Mouse (Mus musculus) liver, embryonic 12.5 days (tissue): Measurements from ENCODE around the gene Rcan2. TPM values are rescaled to one million over a fixed set of nuclear protein-coding genes. Genes with fewer than 3 reads are reported as not detected.
A peak's percentile ranks its signal among the peaks of the same experiment; 100 is the strongest.
"Not testable (repeated sequence)": the region's sequence is repeated elsewhere in the genome, so short reads cannot be mapped to it uniquely, and the experiment has no call there.

Experiments used
- ATAC-seq: fragments of 200-750 bp; cut with Nextera tagmentation; 2 replicates; pipeline ENCODE4 v1.8.0; 2017; ENCODE audit warnings: moderate number of reproducible peaks, mild to moderate bottlenecking, moderate library complexity
- H3K27ac ChIP-seq: fragments of 300-500 bp; sonication (generic); 2 replicates; pipeline ENCODE4 v1.5.1; 2016; ENCODE audit warnings: mild to moderate bottlenecking
- H3K27me3 ChIP-seq: fragments of 300-500 bp; sonication (generic); replicated peaks from 2 replicates; pipeline ENCODE4 v1.6.1; 2016; ENCODE audit warnings: mild to moderate bottlenecking, moderate library complexity
- H3K36me3 ChIP-seq: fragments of 300-500 bp; sonication (generic); 2 replicates; pipeline ENCODE4 v1.6.1; 2016; ENCODE audit warnings: mild to moderate bottlenecking, moderate library complexity
- H3K4me1 ChIP-seq: fragments of 300-500 bp; sonication (generic); 2 replicates; pipeline ENCODE4 v1.6.1; 2016
- H3K4me2 ChIP-seq: fragments of 300-500 bp; sonication (generic); 2 replicates; pipeline ENCODE4 v1.6.1; 2016; ENCODE audit warnings: mild to moderate bottlenecking, moderate library complexity
- H3K4me3 ChIP-seq: fragments of 300-500 bp; sonication (generic); 2 replicates; pipeline ENCODE4 v1.5.1; 2016; ENCODE audit warnings: mild to moderate bottlenecking, moderate library complexity
- H3K9ac ChIP-seq: fragments of 300-500 bp; sonication (generic); 2 replicates; pipeline ENCODE4 v1.6.1; 2016; ENCODE audit warnings: mild to moderate bottlenecking, moderate library complexity
- H3K9me3 ChIP-seq: fragments of 300-500 bp; sonication (generic); replicated peaks from 2 replicates; pipeline ENCODE4 v1.6.1; 2016; ENCODE audit warnings: mild to moderate bottlenecking, moderate library complexity
- WGBS: fragments of 180-500 bp; shearing (Covaris S2); methylation state at CpG from one replicate; pipeline ENCODE4 v1.1.7; 2016; ENCODE audit not compliant: insufficient replicate concordance; 5-methylcytosine and 5-hydroxymethylcytosine counted together
- polyA plus RNA-seq: library from polyadenylated mRNA; unstranded; fragments of >200 nt; fragmentation: Nextera tagmentation; extraction: Ambion mirVana; gene quantifications from 2 replicates; pipeline ENCODE4 v1.2.1, GENCODE M21; 2016

The Rcan2 gene
- polyA plus RNA-seq, 1 experiment from 2014 or later, result 1.9 TPM

DNA sequence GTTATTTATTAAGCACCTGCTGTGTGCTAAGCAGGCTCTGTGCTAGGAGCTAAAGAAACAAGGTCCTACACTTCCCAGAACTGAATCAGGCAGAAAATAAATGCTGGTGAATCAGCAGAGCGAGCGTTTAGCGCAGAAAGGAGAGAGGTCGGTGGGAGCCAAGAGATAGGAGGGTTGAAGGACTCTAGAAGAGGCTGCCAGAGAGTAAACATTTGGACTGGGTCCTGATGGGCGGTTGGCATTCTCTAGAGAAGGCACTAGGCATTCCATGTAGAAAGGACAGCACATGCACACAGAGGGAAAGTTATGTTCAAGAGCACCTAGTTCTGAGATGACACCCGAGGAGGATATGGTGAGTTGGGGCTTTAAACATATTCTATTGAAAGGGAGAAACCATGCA, 2.6 kb downstream of the Rcan2 start:
- no peak for ATAC-seq
- 68% methylated on average over 6 of the region's 6 CpGs for WGBS

DNA sequence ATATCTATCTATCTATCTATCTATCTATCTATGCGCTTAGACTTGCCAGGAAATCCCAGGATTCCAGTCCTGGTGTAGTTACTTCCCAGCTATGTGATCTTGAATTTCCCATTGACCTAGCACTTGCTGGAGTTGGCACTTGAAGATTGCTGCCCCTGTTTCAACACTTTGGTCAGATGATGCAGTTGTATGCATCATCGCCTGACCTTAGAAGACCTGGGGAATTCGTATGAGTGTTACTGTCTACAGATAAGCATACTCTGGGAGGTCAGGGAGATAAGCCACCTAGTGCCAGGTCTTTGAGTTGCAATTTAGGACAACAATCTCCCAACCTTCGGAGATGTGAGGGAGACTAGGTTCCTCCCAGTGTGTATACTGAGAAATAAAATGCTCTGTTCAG, 5.7 kb downstream of the Rcan2 start:
- Histone ChIP-seq H3K4me2 (no peak overlapping the region), H3K27ac (no peak overlapping the region), H3K9me3 (no peaks in the 10 kb centered on the region), H3K36me3 (no peaks in the 10 kb centered on the region), H3K27me3 (peaks cover 19% of the 10 kb centered on the region), H3K4me1 (0 out of 2 replicates have a peak, but pooled peaks cover 1% of the 10 kb centered on the region), H3K4me3 (no peak overlapping the region), H3K9ac (no peak overlapping the region)
- WGBS, result 53% methylated on average over 4 of the region's 4 CpGs
- no peak for ATAC-seq

More for the DNA sequence above, 2.6 kb downstream of the Rcan2 start:
- Histone ChIP-seq H3K27ac (no peak overlapping the region), H3K9me3 (no peaks in the 10 kb centered on the region), H3K4me3 (no peak overlapping the region), H3K36me3 (no peaks in the 10 kb centered on the region), H3K4me1 (peaks cover 5% of the 10 kb centered on the region; the same call in 1 of the 2 replicates), H3K27me3 (peaks cover 37% of the 10 kb centered on the region), H3K4me2 (no peak overlapping the region), H3K9ac (no peak overlapping the region)

DNA sequence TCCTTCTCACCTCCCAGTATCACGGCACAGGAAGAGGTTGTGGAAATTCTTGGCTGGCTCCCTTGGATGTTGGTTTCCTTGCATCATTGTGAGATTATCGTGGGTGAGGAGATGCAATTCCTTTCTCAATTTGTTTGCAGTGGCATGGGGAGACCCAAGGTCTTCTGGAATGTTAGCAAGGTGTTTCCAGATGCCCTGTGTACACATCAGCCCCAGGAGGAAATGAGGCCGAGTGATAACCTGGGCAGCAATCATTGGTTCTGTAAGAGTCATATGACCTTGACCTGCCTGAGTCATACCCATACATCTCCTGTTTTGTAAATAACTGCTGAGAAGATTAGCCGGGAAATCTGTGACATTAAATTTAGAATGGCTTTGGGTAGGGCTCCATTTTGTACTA, 10.3 kb downstream of the Rcan2 start:
- Histone ChIP-seq H3K27ac (no peak overlapping the region), H3K4me1 (no peaks in the 10 kb centered on the region), H3K4me3 (no peak overlapping the region), H3K9me3 (no peaks in the 10 kb centered on the region), H3K9ac (no peak overlapping the region), H3K4me2 (no peak overlapping the region), H3K36me3 (no peaks in the 10 kb centered on the region), H3K27me3 (no peaks in the 10 kb centered on the region)
- WGBS, result 42% methylated on average over 4 of the region's 4 CpGs
- no peak for ATAC-seq

DNA sequence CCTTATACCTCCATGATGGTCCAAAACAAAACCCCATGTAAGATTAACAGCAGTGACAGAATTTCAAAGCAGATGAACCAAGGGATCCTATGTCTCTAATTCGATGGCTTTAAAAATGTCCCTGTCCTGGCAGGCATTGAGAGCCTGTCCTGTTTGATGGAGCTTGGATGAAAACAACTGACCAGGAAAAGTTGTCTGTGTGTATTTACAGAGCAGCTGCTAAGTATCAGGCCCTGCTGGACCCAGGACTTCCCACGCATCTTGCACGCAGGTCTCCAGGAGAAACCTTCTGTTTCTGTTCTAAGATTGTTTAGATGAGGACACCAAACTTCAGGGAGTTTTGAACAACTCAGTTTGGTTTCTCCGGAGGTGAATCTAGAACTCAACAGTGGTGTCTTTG, 14.2 kb downstream of the Rcan2 start:
- no peak overlapping the region for H3K4me3 ChIP-seq
- no peak overlapping the region for H3K9ac ChIP-seq
- ATAC-seq, result no peak
- H3K36me3 ChIP-seq, result no peaks in the 10 kb centered on the region
- no peaks in the 10 kb centered on the region for H3K27me3 ChIP-seq
- no peak overlapping the region for H3K27ac ChIP-seq
- H3K9me3 ChIP-seq, result no peaks in the 10 kb centered on the region
- 67% methylated on average over 4 of the region's 4 CpGs for WGBS
- no peak overlapping the region for H3K4me2 ChIP-seq
- no peaks in the 10 kb centered on the region for H3K4me1 ChIP-seq

DNA sequence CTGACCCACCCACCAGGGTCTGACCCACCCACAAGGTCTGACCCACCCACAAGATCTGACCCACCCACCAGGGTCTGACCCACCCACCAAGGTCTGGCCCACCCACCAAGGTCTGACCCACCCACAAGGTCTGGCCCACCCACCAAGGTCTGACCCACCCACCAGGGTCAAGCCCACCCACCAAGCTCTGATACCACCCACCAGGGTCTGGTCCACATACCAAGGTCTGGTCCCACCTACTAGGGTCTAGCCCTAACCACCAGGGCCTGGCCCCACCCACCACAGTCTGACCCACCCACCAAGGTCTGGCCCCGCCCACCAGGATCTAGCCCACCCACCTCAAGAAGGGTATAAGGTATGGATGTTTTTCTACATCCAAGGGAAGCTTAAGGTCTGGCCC, 15.3 kb downstream of the Rcan2 start:
- no peak overlapping the region for H3K4me2 ChIP-seq
- H3K9ac ChIP-seq, result no peak overlapping the region
- no peaks in the 10 kb centered on the region for H3K4me1 ChIP-seq
- H3K9me3 ChIP-seq, result no peaks in the 10 kb centered on the region
- WGBS, result 67% methylated on average over 1 of the region's 1 CpGs
- H3K4me3 ChIP-seq, result no peak overlapping the region
- H3K27ac ChIP-seq, result no peak overlapping the region
- H3K36me3 ChIP-seq, result no peaks in the 10 kb centered on the region
- H3K27me3 ChIP-seq, result no peaks in the 10 kb centered on the region
- 0 out of 2 replicates have a peak, but pooled peaks have one; percentile 18 for ATAC-seq

DNA sequence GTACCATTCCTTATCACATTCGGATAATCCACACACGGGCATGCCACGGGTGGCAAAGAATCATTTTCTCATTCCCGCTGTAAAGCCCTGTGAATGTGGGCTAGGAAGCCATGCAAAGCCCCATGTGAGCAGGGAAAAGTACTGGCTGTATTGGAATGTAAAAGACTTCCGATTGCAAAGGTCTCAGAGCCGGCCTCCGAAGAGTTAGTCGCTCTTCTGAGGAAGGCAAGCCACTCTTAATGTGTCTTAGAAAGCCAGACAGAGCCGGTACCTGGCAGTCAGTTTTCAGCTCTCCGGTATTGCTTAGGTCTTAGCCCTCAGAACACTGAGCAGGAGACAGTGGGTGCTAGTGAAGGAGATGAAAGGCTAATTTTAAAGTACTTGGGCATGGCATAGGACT, 16.0 kb downstream of the Rcan2 start:
- no peak overlapping the region for H3K9ac ChIP-seq
- H3K4me2 ChIP-seq, result no peak overlapping the region
- H3K4me3 ChIP-seq, result no peak overlapping the region
- 77% methylated on average over 10 of the region's 10 CpGs for WGBS
- H3K27me3 ChIP-seq, result no peaks in the 10 kb centered on the region
- no peaks in the 10 kb centered on the region for H3K36me3 ChIP-seq
- no peak for ATAC-seq
- H3K9me3 ChIP-seq, result no peaks in the 10 kb centered on the region
- no peaks in the 10 kb centered on the region for H3K4me1 ChIP-seq
- no peak overlapping the region for H3K27ac ChIP-seq

DNA sequence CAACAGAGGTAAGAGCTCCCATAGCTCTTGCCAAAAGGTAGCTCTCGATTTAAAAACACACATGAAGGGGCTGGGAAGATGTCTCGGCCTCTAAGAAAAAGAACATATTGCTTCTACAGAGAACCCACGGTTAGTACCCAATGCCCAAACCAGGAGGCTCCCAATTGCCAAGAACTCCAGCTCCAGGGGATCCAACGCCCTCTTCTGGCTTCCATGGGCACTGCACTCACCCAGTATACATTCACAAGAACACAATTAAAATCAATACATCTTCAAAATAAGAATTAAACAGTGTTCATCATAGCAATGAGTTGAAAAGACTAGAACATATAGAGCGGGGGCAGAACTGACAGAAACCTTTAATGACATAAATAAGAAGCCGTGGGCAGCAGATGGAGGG, 17.2 kb downstream of the Rcan2 start:
- no peaks in the 10 kb centered on the region for H3K9me3 ChIP-seq
- H3K4me1 ChIP-seq, result no peaks in the 10 kb centered on the region
- 54% methylated on average over 6 of the region's 6 CpGs for WGBS
- no peak overlapping the region for H3K4me3 ChIP-seq
- H3K9ac ChIP-seq, result no peak overlapping the region
- H3K4me2 ChIP-seq, result no peak overlapping the region
- H3K36me3 ChIP-seq, result no peaks in the 10 kb centered on the region
- no peak for ATAC-seq
- no peaks in the 10 kb centered on the region for H3K27me3 ChIP-seq
- no peak overlapping the region for H3K27ac ChIP-seq

DNA sequence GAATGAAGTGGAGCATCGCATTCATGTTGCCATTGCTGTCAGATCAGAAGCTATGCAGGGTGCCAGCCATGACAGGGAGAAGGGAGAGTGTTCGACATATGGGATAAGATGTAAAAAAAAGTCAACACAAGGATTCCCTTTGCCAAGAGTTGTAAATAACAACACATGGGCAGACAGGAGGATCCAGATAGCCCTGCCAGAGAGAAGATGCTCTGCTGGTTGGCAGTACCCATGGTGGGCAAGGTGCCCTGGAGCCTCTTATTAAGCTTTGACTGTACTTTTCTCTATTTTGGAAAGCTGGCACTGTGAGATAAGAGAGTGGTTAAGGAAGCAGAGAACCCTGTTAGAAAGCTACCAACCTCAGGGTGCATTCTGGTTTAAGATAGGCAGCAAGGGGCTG, 19.8 kb downstream of the Rcan2 start:
- ATAC-seq, result no peak
- Histone ChIP-seq H3K27me3 (no peaks in the 10 kb centered on the region), H3K4me3 (no peak overlapping the region), H3K4me1 (no peaks in the 10 kb centered on the region), H3K27ac (no peak overlapping the region), H3K36me3 (no peaks in the 10 kb centered on the region), H3K9ac (no peak overlapping the region), H3K4me2 (no peak overlapping the region), H3K9me3 (no peaks in the 10 kb centered on the region)
- 69% methylated on average over 2 of the region's 2 CpGs for WGBS

DNA sequence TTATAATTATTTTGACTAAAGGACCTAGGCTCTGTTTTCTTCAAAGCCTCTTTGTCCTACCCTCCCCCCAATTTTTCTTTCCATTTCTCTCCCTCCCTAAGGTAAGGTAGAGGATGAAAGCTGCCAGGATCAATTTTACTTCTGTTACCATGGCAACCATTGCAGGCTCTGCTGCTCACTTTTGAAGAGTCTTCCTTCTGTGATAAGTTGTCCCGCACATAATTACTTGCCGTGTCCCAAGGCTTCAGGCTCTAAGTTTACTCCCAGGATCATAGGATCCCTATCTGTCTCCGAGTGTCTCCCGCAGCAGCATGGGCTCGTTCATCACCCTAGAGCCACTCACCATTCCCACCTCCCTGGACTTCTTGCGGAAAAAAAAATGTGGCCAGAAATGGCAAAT, 21.1 kb downstream of the Rcan2 start:
- Histone ChIP-seq H3K36me3 (no peaks in the 10 kb centered on the region), H3K4me2 (no peak overlapping the region), H3K27me3 (no peaks in the 10 kb centered on the region), H3K4me1 (no peaks in the 10 kb centered on the region), H3K9me3 (no peaks in the 10 kb centered on the region), H3K27ac (no peak overlapping the region), H3K9ac (no peak overlapping the region), H3K4me3 (no peak overlapping the region)
- no peak for ATAC-seq
- 67% methylated on average over 6 of the region's 6 CpGs for WGBS

DNA sequence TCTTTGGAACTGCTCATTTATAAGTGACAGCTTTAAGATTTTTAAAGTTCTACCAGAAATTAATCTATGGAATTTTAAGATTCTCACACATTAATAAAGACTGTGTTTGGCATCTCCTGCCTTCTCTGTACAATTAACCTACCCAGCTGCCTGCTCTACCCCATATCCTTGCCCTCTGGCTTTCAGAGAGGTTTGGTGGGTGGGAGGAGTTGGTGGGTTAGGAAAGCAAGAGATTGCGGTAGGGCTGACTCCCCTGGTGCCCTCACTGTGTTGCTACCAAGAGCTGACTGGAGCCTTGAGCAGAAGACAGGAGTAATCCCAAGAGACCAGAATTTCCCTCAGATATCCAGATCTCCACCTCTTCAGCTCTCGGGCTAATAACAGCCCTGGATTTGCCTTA, 21.5 kb downstream of the Rcan2 start:
- H3K4me2 ChIP-seq, result no peak overlapping the region
- no peak for ATAC-seq
- no peak overlapping the region for H3K27ac ChIP-seq
- H3K4me3 ChIP-seq, result no peak overlapping the region
- H3K9ac ChIP-seq, result no peak overlapping the region
- no peaks in the 10 kb centered on the region for H3K36me3 ChIP-seq
- WGBS, result 66% methylated on average over 2 of the region's 2 CpGs
- no peaks in the 10 kb centered on the region for H3K9me3 ChIP-seq
- H3K27me3 ChIP-seq, result no peaks in the 10 kb centered on the region
- H3K4me1 ChIP-seq, result no peaks in the 10 kb centered on the region

DNA sequence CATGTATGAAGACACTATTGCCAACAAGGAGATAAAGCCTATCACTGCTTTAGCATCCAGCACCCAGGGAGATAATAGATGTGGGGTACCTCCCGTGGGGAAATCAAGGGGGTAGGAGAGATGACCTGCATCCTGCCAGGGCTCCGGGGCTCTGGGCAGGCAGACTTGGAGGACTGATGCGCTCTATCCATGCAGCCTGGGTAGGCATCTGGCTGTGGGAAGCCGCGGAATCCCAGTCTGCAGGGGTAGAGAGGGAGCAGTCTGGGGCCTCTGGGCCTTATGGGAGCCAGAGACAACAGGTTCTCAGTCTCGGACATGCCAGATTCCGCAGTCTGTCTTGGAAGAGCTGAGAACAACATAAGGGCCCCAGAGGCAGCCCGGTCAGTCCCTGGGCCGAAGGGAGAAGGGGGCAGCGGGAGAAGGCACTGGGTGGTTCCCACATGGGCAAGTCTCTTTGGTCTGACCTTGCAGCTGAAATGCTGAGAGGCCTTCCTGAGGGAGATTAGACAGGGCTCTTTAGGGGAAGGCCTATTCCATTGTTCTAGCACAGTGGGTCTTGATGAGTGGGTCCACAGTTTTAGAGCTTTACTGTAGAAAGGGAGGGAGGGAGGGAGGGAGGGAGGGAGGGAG, 23.7 kb downstream of the Rcan2 start:
- no peak overlapping the region for H3K27ac ChIP-seq

DNA sequence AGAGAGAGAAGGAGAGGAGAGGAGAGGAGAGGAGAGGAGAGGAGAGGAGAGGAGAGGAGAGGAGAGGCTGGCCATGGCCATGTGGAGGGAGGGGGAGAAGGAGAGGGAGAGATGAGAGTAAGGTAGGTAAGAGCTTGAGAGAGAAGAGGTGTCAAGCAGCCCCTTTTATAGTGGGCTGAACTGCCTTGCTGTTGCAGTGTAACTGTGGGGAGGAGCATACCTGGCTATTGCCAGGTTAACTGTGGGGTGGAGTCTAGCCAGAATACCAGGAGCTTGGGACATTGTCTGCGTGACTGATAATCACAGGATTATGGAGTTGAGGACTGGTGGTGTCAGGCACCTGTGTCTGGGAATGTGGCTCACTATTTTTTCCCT, 24.2 kb downstream of the Rcan2 start:
- H3K4me1 ChIP-seq, H3K9ac ChIP-seq, H3K4me2 ChIP-seq, ATAC-seq, H3K9me3 ChIP-seq, H3K27me3 ChIP-seq, H3K36me3 ChIP-seq, H3K4me3 ChIP-seq, H3K27ac ChIP-seq: not testable (repeated sequence)
- WGBS, result 48% methylated on average over 1 of the region's 1 CpGs

More for the DNA sequence above, 23.7 kb downstream of the Rcan2 start:
- no peak overlapping the region for H3K4me3 ChIP-seq
- H3K9me3 ChIP-seq, result no peaks in the 10 kb centered on the region
- H3K9ac ChIP-seq, result no peak overlapping the region
- H3K27me3 ChIP-seq, result no peaks in the 10 kb centered on the region
- H3K4me2 ChIP-seq, result no peak overlapping the region
- 66% methylated on average over 10 of the region's 10 CpGs for WGBS
- no peaks in the 10 kb centered on the region for H3K36me3 ChIP-seq
- no peaks in the 10 kb centered on the region for H3K4me1 ChIP-seq
- ATAC-seq, result no peak

DNA sequence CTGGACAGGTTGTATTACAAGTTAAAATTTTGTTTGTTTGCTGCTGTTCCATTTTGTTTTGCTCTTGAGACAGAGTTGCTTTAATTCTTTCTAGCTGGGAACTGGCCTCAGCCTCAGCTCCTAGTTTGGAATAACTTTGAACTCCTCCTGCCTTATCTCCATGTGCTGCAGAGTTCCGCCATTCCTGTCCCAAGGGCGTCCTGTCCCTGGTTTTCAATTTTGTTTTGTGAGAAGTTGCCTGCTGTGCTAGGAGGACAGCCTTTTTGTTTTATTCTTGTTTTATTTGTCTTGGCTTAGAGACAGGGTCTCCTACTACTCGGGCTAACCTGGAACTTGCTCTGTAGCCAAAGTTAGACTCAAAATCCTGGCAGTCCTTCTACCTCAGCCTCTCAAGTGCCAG, 26.1 kb downstream of the Rcan2 start:
- Histone ChIP-seq H3K27me3 (no peaks in the 10 kb centered on the region), H3K9ac (no peak overlapping the region), H3K27ac (no peak overlapping the region), H3K4me3 (no peak overlapping the region), H3K4me1 (no peaks in the 10 kb centered on the region), H3K9me3 (no peaks in the 10 kb centered on the region), H3K36me3 (no peaks in the 10 kb centered on the region), H3K4me2 (no peak overlapping the region)
- no peak for ATAC-seq
- WGBS, result 42% methylated on average over 3 of the region's 3 CpGs
